Comparison of ENCODE assay signal across 19 mouse cellular contexts in the genomic region with DNA sequence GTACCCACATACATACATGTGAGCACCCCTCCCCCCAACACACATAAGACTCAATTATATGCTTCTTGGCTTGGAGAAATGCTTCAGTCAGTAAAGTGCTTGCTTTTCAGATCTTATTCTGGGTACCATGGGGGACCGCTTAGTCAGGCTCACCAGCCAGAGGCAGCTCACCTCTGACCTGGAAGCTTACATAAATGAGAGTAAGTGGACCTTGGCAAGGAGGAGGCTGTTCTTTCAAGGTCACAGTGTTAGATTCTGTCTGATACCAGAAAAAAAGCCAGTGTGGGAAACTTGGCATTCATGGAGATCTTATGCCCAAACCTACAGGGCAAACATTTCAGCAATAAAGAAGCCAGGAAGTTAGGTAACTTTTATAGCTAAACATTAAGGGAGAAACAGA.
"Had no signal": no experiment of that assay in that cellular context is flagged by ENCODE, and none has a peak within 500 bp of the region (broad histone marks: within the 10 kb centered on the region; RNA-seq: fewer than 3 reads in every experiment).

No protein-coding gene starts in this region.

- H3K27me3 ChIP-seq: limb, embryonic 13.5 days; liver, embryonic 12.5 days; liver, embryonic 15.5 days had no signal

- H3K9ac ChIP-seq: limb, embryonic 13.5 days; liver, embryonic 12.5 days; liver, embryonic 15.5 days had no signal

- H3K4me2 ChIP-seq: limb, embryonic 13.5 days; liver, embryonic 12.5 days; liver, embryonic 15.5 days; midbrain, embryonic 11.5 days had no signal

- H3K9me3 ChIP-seq: limb, embryonic 10.5 days; limb, embryonic 13.5 days; liver, embryonic 12.5 days; liver, embryonic 15.5 days had no signal

- H3K4me3 ChIP-seq: limb, embryonic 10.5 days; limb, embryonic 13.5 days; liver, embryonic 12.5 days; liver, embryonic 15.5 days had no signal

- DNase-seq: lung, adult 2 months; lung, postnatal 14 days; lung, postnatal 4 days; midbrain, embryonic 14.5 days; right cerebral cortex, adult 18-20 months; right cerebral cortex, postnatal 14 days; right cerebral cortex, postnatal 4 days; thymus, adult 2 months; thymus, postnatal 14 days; thymus, postnatal 4 days had no signal

- H3K4me1 ChIP-seq: limb, embryonic 10.5 days; limb, embryonic 13.5 days; liver, embryonic 12.5 days; liver, embryonic 15.5 days had no signal

- H3K27ac ChIP-seq: kidney, postnatal 0 days; limb, embryonic 10.5 days; limb, embryonic 13.5 days; liver, embryonic 12.5 days; liver, embryonic 15.5 days; stomach, postnatal 0 days had no signal

- ATAC-seq: inflammation-experienced regulatory T-cells, adult 6 months; intestine, embryonic 16.5 days; liver, embryonic 12.5 days had no signal
